Mouse (Mus musculus) kidney, embryonic 15.5 days (tissue): Measurements from ENCODE around the gene Snupn. TPM values are rescaled to one million over a fixed set of nuclear protein-coding genes. Genes with fewer than 3 reads are reported as not detected.
A peak's percentile ranks its signal among the peaks of the same experiment; 100 is the strongest.
"Not testable (repeated sequence)": the region's sequence is repeated elsewhere in the genome, so short reads cannot be mapped to it uniquely, and the experiment has no call there.

ENCODE experiments used
- ATAC-seq: fragments of 200-750 bp; cut with Nextera tagmentation; replicated peaks from 2 replicates; pipeline ENCODE4 v1.8.0; 2017; ENCODE audit warnings: moderate TSS enrichment; ENCODE audit not compliant: low FRiP score
- H3K27ac ChIP-seq: fragments of 300-500 bp; sonication (generic); 2 replicates; pipeline ENCODE4 v1.5.1; 2015; ENCODE audit warnings: mild to moderate bottlenecking, inconsistent platforms
- H3K27me3 ChIP-seq: fragments of 300-500 bp; sonication (generic); 2 replicates; pipeline ENCODE4 v1.6.1; 2015; ENCODE audit warnings: inconsistent platforms
- H3K36me3 ChIP-seq: fragments of 300-500 bp; sonication (generic); 2 replicates; pipeline ENCODE4 v1.6.1; 2015; ENCODE audit warnings: inconsistent platforms
- H3K4me1 ChIP-seq: fragments of 300-500 bp; sonication (generic); 2 replicates; pipeline ENCODE4 v1.6.1; 2015; ENCODE audit warnings: inconsistent platforms
- H3K4me2 ChIP-seq: fragments of 300-500 bp; sonication (generic); 2 replicates; pipeline ENCODE4 v1.6.1; 2015; ENCODE audit warnings: moderate library complexity, mild to moderate bottlenecking, inconsistent platforms
- H3K4me3 ChIP-seq: fragments of 300-500 bp; sonication (generic); replicated peaks from 2 replicates; pipeline ENCODE4 v1.5.1; 2015; ENCODE audit warnings: mild to moderate bottlenecking, inconsistent platforms
- H3K9ac ChIP-seq: fragments of 300-500 bp; sonication (generic); 2 replicates; pipeline ENCODE4 v1.6.1; 2015; ENCODE audit warnings: mild to moderate bottlenecking, inconsistent platforms
- H3K9me3 ChIP-seq: fragments of 300-500 bp; sonication (generic); replicated peaks from 2 replicates; pipeline ENCODE4 v1.6.1; 2016; ENCODE audit warnings: inconsistent platforms
- WGBS: fragments of 180-500 bp; shearing (Covaris S2); methylation state at CpG from one replicate; pipeline ENCODE4 v1.1.7; 2015; ENCODE audit warnings: mixed read lengths; 5-methylcytosine and 5-hydroxymethylcytosine counted together
- polyA plus RNA-seq: library from polyadenylated mRNA; unstranded; fragments of >200 nt; fragmentation: Nextera tagmentation; extraction: Ambion mirVana; gene quantifications from 2 replicates; pipeline ENCODE4 v1.2.1, GENCODE M21; 2015

Snupn gene
- polyA plus RNA-seq, 1 experiment from 2014 or later, result 28.3 TPM

DNA sequence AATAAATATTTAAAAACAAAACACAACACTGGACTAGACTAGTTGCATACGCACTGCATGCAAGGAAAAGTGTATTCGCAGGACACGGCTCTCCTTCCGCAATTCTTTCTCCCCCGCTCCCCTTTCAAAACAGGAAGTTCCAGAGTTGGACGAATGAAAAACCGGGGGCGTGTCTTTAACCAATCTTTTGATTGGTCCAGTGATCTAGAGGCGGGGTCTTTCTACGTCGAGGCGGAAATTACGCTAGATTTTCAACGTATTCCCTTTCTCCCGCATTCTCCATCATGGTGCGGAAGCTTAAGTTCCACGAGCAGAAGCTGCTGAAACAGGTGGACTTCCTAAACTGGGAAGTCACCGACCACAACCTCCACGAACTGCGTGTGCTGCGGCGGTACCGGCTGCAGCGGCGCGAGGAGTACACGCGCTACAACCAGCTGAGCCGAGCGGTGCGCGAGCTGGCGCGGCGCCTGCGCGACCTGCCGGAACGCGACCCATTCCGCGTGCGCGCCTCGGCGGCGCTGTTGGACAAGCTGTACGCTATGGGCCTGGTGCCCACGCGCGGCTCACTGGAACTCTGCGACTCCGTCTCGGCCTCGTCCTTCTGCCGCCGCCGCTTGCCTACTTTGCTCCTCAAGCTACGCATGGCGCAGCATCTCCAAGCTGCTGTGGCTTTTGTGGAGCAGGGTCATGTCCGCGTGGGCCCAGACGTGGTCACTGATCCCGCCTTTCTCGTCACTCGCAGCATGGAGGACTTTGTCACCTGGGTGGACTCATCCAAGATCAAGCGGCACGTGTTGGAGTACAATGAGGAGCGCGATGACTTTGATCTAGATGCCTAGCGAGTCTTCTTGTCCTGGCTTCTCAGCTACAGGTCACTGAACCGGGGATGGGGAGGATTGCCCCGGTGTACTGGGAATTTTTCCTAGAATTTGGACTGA is 13.2 kb upstream of the Snupn start, which contains the start of gene Imp3:
Imp3 (plus strand) TSS at position 253 of the 938 bp plus-strand sequence.
- under 1% methylated on average over 73 of the region's 73 CpGs for WGBS
- Histone ChIP-seq H3K9ac (peak within 1 kb of the TSS; percentile 86), H3K27ac (peak within 1 kb of the TSS; percentile 96), H3K4me3 (peak within 1 kb of the TSS; percentile 90), H3K27me3 (no peaks in the 10 kb centered on the region), H3K4me1 (peaks cover 14% of the 10 kb centered on the region), H3K4me2 (peak within 1 kb of the TSS; percentile 81), H3K36me3 (no peaks in the 10 kb centered on the region), H3K9me3 (no peaks in the 10 kb centered on the region)
- ATAC-seq, result peak; percentile 94

DNA sequence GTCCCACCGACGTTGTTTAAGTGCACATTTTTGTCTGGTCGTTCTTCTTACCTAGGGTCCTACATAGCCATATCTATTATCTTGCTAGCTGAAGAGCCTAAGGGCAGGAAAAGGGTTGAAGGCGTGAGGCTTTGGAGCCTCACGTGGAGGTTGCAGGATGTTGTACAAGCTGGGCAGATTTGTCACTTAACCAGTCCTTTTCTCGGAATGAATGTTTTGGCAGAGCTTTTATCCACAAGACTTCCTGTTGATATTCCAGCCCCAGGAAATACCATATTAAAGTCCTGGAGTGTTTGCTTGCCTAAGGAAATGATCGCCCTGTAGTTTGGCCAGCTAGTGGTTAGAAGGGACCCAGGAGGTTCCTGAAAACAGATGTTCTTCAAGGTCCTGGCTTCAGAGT is 12.3 kb upstream of the Snupn start:
- H3K4me2 ChIP-seq, result peak overlapping the region; percentile 81
- no peaks in the 10 kb centered on the region for H3K9me3 ChIP-seq
- no peaks in the 10 kb centered on the region; the same call in 1 of the 2 replicates for H3K36me3 ChIP-seq
- 1% methylated on average over 7 of the region's 7 CpGs for WGBS
- no peak for ATAC-seq
- peak overlapping the region; percentile 96 for H3K27ac ChIP-seq
- no peaks in the 10 kb centered on the region for H3K27me3 ChIP-seq
- peak overlapping the region; percentile 90 for H3K4me3 ChIP-seq
- H3K9ac ChIP-seq, result peak overlapping the region; percentile 86
- peaks cover 14% of the 10 kb centered on the region for H3K4me1 ChIP-seq

DNA sequence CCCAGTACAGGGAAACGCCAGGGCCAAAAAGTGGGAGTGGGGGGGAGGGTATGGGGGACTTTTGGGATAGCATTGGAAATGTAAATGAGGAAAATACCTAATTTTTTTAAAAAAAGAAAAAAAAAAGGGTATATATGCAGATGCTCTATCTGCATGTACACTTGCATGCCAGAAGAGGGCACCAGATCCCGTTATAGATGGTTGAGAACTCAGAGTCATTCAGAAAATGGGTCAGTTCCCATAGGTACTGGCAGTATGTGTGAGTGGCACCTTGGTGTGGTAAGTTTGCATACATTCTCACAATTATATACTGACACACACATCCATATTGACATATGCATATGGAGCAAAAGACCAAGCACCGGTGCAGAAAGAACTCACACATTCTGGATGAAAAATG is 3.2 kb upstream of the Snupn start:
- peaks cover 16% of the 10 kb centered on the region for H3K4me1 ChIP-seq
- WGBS, result 18% methylated on average over 3 of the region's 3 CpGs
- not testable (repeated sequence) for H3K27me3 ChIP-seq, H3K36me3 ChIP-seq, H3K9me3 ChIP-seq, H3K4me3 ChIP-seq, H3K4me2 ChIP-seq, ATAC-seq, H3K27ac ChIP-seq, H3K9ac ChIP-seq

DNA sequence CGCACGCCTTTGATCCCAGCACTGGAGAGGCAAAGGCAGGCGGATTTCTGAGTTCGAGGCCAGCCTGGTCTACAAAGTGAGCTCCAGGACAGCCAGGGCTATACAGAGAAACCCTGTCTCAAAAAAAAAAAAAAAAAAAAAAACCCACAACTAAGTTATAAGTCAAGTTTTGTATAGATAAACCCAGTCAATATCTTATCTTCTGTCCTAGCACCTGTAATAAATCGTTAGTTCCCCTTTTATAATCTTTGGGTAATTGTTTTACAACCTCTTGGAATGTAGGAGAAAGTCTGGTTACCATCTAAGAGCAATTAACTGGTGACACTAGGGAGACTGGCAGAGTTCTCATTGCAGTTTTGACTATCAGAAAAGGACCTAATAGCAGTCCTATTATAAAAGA is 2.0 kb upstream of the Snupn start:
- 45% methylated on average over 5 of the region's 5 CpGs for WGBS

DNA sequence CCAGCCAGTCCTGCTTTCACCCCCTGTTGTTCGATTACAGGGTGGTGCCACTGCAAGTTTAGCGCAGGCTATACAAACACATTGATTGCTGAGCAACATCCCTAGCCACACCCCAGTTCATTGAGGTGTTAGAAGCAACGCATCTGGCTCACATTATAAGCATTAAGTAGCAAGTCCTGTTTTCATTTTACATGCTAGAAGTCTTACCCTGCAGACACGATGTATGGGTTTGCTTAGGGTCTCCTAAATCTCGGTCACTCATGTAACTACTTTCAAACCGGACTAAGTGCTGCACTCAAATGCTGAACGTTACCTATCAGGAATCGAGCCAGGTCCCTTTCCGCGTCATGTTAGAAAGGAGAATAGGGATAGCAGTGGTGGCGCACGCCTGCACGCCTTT is 911 bp upstream of the Snupn start:
- Histone ChIP-seq H3K9ac (peak overlapping the region; percentile 82; the same call in 1 of the 2 replicates), H3K36me3 (no peaks in the 10 kb centered on the region), H3K27ac (0 out of 2 replicates have a peak overlapping the region, but pooled peaks have one; percentile 41), H3K4me3 (peak overlapping the region; percentile 73), H3K4me2 (peak overlapping the region; percentile 84), H3K4me1 (peaks cover 16% of the 10 kb centered on the region), H3K27me3 (no peaks in the 10 kb centered on the region), H3K9me3 (no peaks in the 10 kb centered on the region)
- 21% methylated on average over 13 of the region's 13 CpGs for WGBS
- ATAC-seq, result no peak

More for the DNA sequence above, 2.0 kb upstream of the Snupn start:
- H3K27ac ChIP-seq, H3K9ac ChIP-seq, ATAC-seq, H3K4me2 ChIP-seq, H3K4me3 ChIP-seq, H3K27me3 ChIP-seq, H3K36me3 ChIP-seq, H3K9me3 ChIP-seq: not testable (repeated sequence)
- H3K4me1 ChIP-seq, result peaks cover 16% of the 10 kb centered on the region

DNA sequence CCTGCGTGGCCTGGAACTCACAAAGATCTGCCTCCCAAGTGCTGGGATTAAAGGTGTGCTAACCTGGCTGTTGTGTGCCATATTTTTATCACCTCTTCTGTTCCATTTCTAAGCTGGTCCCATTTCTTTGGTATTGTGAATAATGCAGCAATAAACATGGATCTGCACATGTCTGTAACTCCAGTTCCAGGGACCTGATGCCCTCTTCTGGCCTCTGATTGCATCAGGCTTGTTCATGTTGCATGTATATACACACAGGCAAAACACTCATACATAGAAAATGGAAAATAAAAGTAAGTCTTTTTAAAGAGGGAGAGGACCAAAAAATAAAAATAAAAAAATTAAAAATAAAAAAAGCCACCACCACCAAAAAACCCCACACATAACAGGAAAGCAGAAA is 2.9 kb downstream of the Snupn start:
- no peak for ATAC-seq
- no peak overlapping the region for H3K27ac ChIP-seq
- H3K4me1 ChIP-seq, result peaks cover 13% of the 10 kb centered on the region
- H3K36me3 ChIP-seq, result peaks cover 12% of the 10 kb centered on the region
- no peak overlapping the region for H3K4me3 ChIP-seq
- H3K4me2 ChIP-seq, result no peak overlapping the region
- no peak overlapping the region for H3K9ac ChIP-seq
- H3K27me3 ChIP-seq, result no peaks in the 10 kb centered on the region
- WGBS, result 93% methylated on average over 1 of the region's 1 CpGs
- H3K9me3 ChIP-seq, result no peaks in the 10 kb centered on the region

DNA sequence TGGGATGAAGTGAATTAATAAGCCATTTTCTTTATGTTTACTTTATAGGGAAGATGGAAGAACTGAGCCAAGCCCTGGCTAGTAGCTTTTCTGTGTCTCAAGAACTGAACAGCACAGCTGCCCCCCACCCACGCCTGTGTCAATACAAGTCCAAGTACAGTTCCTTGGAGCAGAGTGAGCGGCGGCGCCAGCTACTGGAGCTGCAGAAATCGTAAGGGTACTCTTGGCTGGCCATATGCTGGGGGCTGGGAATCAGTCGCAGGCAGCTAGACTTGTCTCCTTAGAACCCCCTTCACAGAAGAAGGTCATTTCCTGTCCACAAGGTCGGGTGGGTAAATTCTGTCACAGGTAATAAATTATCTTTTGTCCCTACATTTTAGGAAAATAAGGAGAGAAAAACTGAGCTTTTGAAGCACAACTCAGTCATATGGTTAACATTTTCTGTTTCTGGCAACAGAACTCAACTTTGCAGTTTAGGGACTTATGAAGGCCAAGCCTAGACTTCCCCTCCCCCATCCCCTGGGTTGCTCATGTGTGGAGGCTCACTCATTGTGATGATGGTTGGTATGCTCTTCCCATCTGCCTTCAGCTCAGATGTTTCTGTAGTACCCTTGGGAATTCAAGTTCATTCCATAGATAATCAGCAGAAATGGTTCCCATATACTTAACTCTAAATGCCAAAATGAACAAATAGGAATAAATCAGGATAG is 6.4 kb downstream of the Snupn start:
- peak overlapping the region; percentile 45; the same call in 1 of the 2 replicates for H3K27ac ChIP-seq
- WGBS, result 44% methylated on average over 7 of the region's 7 CpGs
- ATAC-seq, result no peak
- H3K4me2 ChIP-seq, result no peak overlapping the region
- no peak overlapping the region for H3K4me3 ChIP-seq
- H3K4me1 ChIP-seq, result no peaks in the 10 kb centered on the region
- H3K9me3 ChIP-seq, result no peaks in the 10 kb centered on the region
- H3K36me3 ChIP-seq, result peaks cover 35% of the 10 kb centered on the region
- no peak overlapping the region for H3K9ac ChIP-seq
- H3K27me3 ChIP-seq, result no peaks in the 10 kb centered on the region

DNA sequence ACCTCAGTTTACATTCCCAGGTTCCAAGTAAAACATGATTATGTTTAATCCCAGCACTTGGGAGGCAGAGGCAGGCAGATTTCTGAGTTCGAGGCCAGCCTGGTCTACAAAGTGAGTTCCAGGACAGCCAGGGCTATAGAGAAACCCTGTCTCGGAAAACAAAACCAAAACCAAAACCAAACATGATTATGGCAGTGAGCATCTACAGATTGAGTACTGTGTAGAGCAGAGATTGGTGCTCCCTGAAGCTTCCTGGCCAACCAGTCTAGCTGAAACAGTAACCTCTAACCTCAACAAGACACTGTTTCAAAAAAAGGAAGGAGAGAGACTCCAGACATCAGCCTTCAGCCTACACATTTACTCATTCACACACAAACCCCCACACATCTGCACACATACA is 8.0 kb downstream of the Snupn start:
- no peak overlapping the region for H3K27ac ChIP-seq

DNA sequence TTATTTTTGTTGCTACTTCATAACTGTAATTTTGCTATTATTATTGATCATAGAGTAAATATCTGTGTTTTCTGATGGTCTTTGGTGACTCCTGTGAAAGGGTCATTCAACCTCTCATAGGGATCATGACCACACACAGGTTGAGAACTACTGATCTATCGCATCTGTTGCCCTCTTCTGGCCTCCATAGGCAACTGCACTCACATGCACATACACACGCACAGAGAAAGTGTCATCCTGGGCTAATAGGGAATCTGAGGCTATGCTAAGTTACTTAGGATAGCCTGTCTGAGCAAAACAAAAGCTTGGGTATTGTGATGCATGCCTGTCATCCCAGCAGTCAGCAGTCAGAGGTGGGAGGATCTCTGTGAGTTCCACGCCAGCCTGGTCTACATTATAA is 10.9 kb downstream of the Snupn start:
- Histone ChIP-seq H3K9me3 (no peaks in the 10 kb centered on the region), H3K4me3 (no peak overlapping the region), H3K27me3 (no peaks in the 10 kb centered on the region), H3K4me1 (no peaks in the 10 kb centered on the region), H3K27ac (no peak overlapping the region), H3K4me2 (no peak overlapping the region), H3K36me3 (peaks cover 68% of the 10 kb centered on the region), H3K9ac (no peak overlapping the region)
- WGBS, result 90% methylated on average over 3 of the region's 3 CpGs
- no peak for ATAC-seq

More for the DNA sequence above, 8.0 kb downstream of the Snupn start:
- H3K9me3 ChIP-seq, result no peaks in the 10 kb centered on the region
- ATAC-seq, result no peak
- H3K27me3 ChIP-seq, result no peaks in the 10 kb centered on the region
- no peak overlapping the region for H3K4me2 ChIP-seq
- no peaks in the 10 kb centered on the region for H3K4me1 ChIP-seq
- WGBS, result 95% methylated on average over 2 of the region's 2 CpGs
- H3K4me3 ChIP-seq, result no peak overlapping the region
- no peak overlapping the region for H3K9ac ChIP-seq
- peaks cover 51% of the 10 kb centered on the region for H3K36me3 ChIP-seq

DNA sequence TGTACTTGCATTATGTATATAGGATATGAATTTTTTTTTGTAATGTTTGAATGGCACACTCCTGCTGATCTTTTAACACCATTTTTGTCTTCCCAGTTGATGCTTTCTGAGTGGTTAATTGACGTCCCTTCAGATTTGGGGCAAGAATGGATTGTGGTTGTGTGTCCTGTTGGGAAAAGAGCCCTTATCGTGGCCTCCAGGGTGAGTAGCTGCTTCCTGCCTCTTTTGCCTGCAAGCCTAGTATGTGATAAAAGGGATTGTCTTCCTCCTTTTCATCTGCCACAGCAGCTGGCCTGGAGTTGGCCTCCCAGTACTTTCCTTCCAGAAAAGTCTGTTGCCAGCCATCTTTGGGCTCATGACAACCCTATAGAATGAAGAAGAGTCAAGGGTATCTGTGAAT is 19.5 kb downstream of the Snupn start:
- H3K36me3 ChIP-seq, result peaks cover 49% of the 10 kb centered on the region
- WGBS, result 80% methylated on average over 2 of the region's 2 CpGs
- no peak for ATAC-seq
- H3K4me3 ChIP-seq, result no peak overlapping the region
- no peaks in the 10 kb centered on the region for H3K9me3 ChIP-seq
- no peaks in the 10 kb centered on the region for H3K4me1 ChIP-seq
- H3K9ac ChIP-seq, result no peak overlapping the region
- H3K27ac ChIP-seq, result no peak overlapping the region
- no peak overlapping the region for H3K4me2 ChIP-seq
- H3K27me3 ChIP-seq, result no peaks in the 10 kb centered on the region

DNA sequence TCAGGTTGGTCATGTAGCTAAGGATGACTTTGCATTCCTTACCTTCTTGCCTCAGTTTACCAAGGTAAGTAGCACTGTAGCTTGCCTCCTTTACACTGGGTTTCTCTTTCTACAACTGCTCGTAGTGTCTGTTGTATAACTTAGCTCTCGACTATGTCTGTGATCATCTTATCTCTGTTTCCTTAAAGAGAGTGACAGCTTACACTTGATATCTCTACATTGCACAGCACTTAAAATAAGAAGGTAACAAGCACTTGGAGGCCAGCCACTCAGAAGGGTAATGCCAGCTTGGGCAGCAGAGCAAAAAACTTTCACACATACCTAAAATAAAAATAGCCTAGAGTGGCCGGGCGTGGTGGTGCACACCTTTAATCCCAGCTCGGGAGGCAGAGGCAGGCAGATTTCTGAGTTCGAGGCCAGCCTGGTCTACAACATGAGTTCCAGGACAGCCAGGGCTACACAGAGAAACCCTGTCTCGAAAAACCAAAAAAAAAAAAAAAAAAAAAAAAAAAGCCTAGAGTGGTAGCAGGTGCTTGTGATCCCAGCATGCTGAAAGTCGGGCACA is 23.4 kb downstream of the Snupn start:
- H3K4me2 ChIP-seq, result no peak overlapping the region
- WGBS, result 88% methylated on average over 8 of the region's 8 CpGs
- no peak overlapping the region for H3K4me3 ChIP-seq
- no peaks in the 10 kb centered on the region for H3K9me3 ChIP-seq
- H3K4me1 ChIP-seq, result no peaks in the 10 kb centered on the region
- H3K27ac ChIP-seq, result no peak overlapping the region
- no peak for ATAC-seq
- H3K9ac ChIP-seq, result no peak overlapping the region
- H3K27me3 ChIP-seq, result no peaks in the 10 kb centered on the region
- peaks cover 39% of the 10 kb centered on the region for H3K36me3 ChIP-seq

DNA sequence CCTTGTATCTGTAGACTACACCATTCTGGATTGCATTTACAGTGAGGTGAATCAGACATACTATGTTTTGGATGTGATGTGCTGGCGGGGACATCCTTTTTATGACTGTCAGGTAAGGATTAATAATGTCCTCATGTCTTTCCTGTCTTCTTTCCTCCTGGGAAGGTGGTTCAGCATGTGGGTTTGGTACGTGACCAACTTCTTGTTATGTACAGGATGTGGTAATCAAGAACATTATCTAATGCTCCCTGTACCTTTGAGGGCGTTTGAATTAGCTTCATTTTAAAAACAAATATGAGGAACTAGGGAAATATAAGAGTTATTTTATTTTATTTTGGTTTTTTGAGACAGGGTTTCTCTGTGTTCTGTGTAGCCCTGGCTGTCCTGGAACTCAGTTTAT is 24.5 kb downstream of the Snupn start:
- H3K27me3 ChIP-seq, result no peaks in the 10 kb centered on the region
- H3K4me3 ChIP-seq, result no peak overlapping the region
- H3K9me3 ChIP-seq, result no peaks in the 10 kb centered on the region
- no peak for ATAC-seq
- H3K36me3 ChIP-seq, result peaks cover 33% of the 10 kb centered on the region
- H3K4me2 ChIP-seq, result no peak overlapping the region
- H3K27ac ChIP-seq, result no peak overlapping the region
- no peak overlapping the region for H3K9ac ChIP-seq
- H3K4me1 ChIP-seq, result no peaks in the 10 kb centered on the region
- WGBS, result 83% methylated on average over 3 of the region's 3 CpGs
